Mouse (Mus musculus): ENCODE data around the gene Copb1. TPM values are rescaled to one million over a fixed set of nuclear protein-coding genes. Genes with fewer than 3 reads are reported as not detected.

The Copb1 gene
- polyA plus RNA-seq, 1 experiment, result 37.4 TPM

GRCm38 (mm10) chr7:114193284-114194067 is 61.0 kb downstream of the Copb1 start:
- TF ChIP-seq POLR2A (IDR thresholded peaks at IDR 0.05; ENCODE audit: low read depth, low read length) (no peak), CTCF (conservative IDR thresholded peaks at IDR 0.05; ENCODE audit: insufficient read depth, insufficient read length, low read depth, low read length) (no peak)
- Histone ChIP-seq H3K27ac (ENCODE audit: insufficient read depth, low read depth, low read length) (no peak overlapping the region), H3K4me1 (ENCODE audit: control insufficient read depth, insufficient read depth, low read length) (no peaks in the 10 kb centered on the region), H3K27me3 (replicated peaks; ENCODE audit: control insufficient read depth, insufficient read depth, low read length) (no peaks in the 10 kb centered on the region), H3K4me3 (ENCODE audit: insufficient read depth, low read depth, low read length) (no peak overlapping the region), H3K36me3 (ENCODE audit: control insufficient read depth, insufficient read depth, low read length) (no peaks in the 10 kb centered on the region)
- DNase-seq, result no peak
- 89% methylated on average over 6 of the region's 6 CpGs for WGBS

GRCm38 (mm10) chr7:114192581-114192980 is 61.9 kb downstream of the Copb1 start:
- no peaks in the 10 kb centered on the region for H3K36me3 ChIP-seq (ENCODE audit: control insufficient read depth, insufficient read depth, low read length)
- no peak overlapping the region for H3K27ac ChIP-seq (ENCODE audit: insufficient read depth, low read depth, low read length)
- no peaks in the 10 kb centered on the region for H3K4me1 ChIP-seq (ENCODE audit: control insufficient read depth, insufficient read depth, low read length)
- H3K27me3 ChIP-seq (replicated peaks; ENCODE audit: control insufficient read depth, insufficient read depth, low read length), result no peaks in the 10 kb centered on the region
- no peak for TF ChIP-seq POLR2A (IDR thresholded peaks at IDR 0.05; ENCODE audit: low read depth, low read length)
- no peak for TF ChIP-seq CTCF (conservative IDR thresholded peaks at IDR 0.05; ENCODE audit: insufficient read depth, insufficient read length, low read depth, low read length)
- 55% methylated on average over 3 of the region's 3 CpGs for WGBS
- no peak overlapping the region for H3K4me3 ChIP-seq (ENCODE audit: insufficient read depth, low read depth, low read length)
- DNase-seq, result no peak

GRCm38 (mm10) chr7:114183416-114183815 is 71.1 kb downstream of the Copb1 start:
- Histone ChIP-seq H3K4me1 (ENCODE audit: control insufficient read depth, insufficient read depth, low read length) (no peaks in the 10 kb centered on the region), H3K27me3 (replicated peaks; ENCODE audit: control insufficient read depth, insufficient read depth, low read length) (no peaks in the 10 kb centered on the region), H3K27ac (ENCODE audit: insufficient read depth, low read depth, low read length) (0 out of 2 replicates have a peak overlapping the region, but pooled peaks have one; percentile 20), H3K4me3 (ENCODE audit: insufficient read depth, low read depth, low read length) (no peak overlapping the region), H3K36me3 (ENCODE audit: control insufficient read depth, insufficient read depth, low read length) (no peaks in the 10 kb centered on the region)
- no peak for TF ChIP-seq POLR2A (IDR thresholded peaks at IDR 0.05; ENCODE audit: low read depth, low read length)
- TF ChIP-seq CTCF (conservative IDR thresholded peaks at IDR 0.05; ENCODE audit: insufficient read depth, insufficient read length, low read depth, low read length), result no peak
- DNase-seq, result peak; percentile 47
- 66% methylated on average over 6 of the region's 6 CpGs for WGBS

GRCm38 (mm10) chr7:114182708-114183107 is 71.8 kb downstream of the Copb1 start:
- TF ChIP-seq POLR2A (IDR thresholded peaks at IDR 0.05; ENCODE audit: low read depth, low read length) (no peak), CTCF (conservative IDR thresholded peaks at IDR 0.05; ENCODE audit: insufficient read depth, insufficient read length, low read depth, low read length) (no peak)
- no peak for DNase-seq
- Histone ChIP-seq H3K4me1 (ENCODE audit: control insufficient read depth, insufficient read depth, low read length) (no peaks in the 10 kb centered on the region), H3K27ac (ENCODE audit: insufficient read depth, low read depth, low read length) (no peak overlapping the region), H3K4me3 (ENCODE audit: insufficient read depth, low read depth, low read length) (no peak overlapping the region), H3K27me3 (replicated peaks; ENCODE audit: control insufficient read depth, insufficient read depth, low read length) (no peaks in the 10 kb centered on the region), H3K36me3 (ENCODE audit: control insufficient read depth, insufficient read depth, low read length) (no peaks in the 10 kb centered on the region)
- 93% methylated on average over 3 of the region's 3 CpGs for WGBS

GRCm38 (mm10) chr7:114181391-114181790 is 73.1 kb downstream of the Copb1 start:
- no peaks in the 10 kb centered on the region for H3K36me3 ChIP-seq (ENCODE audit: control insufficient read depth, insufficient read depth, low read length)
- no peaks in the 10 kb centered on the region for H3K27me3 ChIP-seq (replicated peaks; ENCODE audit: control insufficient read depth, insufficient read depth, low read length)
- peak; percentile 89 for DNase-seq
- WGBS, result 15% methylated on average over 5 of the region's 5 CpGs
- no peak overlapping the region for H3K4me3 ChIP-seq (ENCODE audit: insufficient read depth, low read depth, low read length)
- TF ChIP-seq CTCF (conservative IDR thresholded peaks at IDR 0.05; ENCODE audit: insufficient read depth, insufficient read length, low read depth, low read length) (no peak), POLR2A (IDR thresholded peaks at IDR 0.05; ENCODE audit: low read depth, low read length) (no peak)
- H3K27ac ChIP-seq (ENCODE audit: insufficient read depth, low read depth, low read length), result peak overlapping the region; percentile 40; the same call in 1 of the 2 replicates
- H3K4me1 ChIP-seq (ENCODE audit: control insufficient read depth, insufficient read depth, low read length), result no peaks in the 10 kb centered on the region

GRCm38 (mm10) chr7:114176588-114176987 is 77.9 kb downstream of the Copb1 start:
- Histone ChIP-seq H3K27me3 (replicated peaks; ENCODE audit: control insufficient read depth, insufficient read depth, low read length) (no peaks in the 10 kb centered on the region), H3K27ac (ENCODE audit: insufficient read depth, low read depth, low read length) (no peak overlapping the region), H3K4me1 (ENCODE audit: control insufficient read depth, insufficient read depth, low read length) (no peaks in the 10 kb centered on the region), H3K36me3 (ENCODE audit: control insufficient read depth, insufficient read depth, low read length) (no peaks in the 10 kb centered on the region), H3K4me3 (ENCODE audit: insufficient read depth, low read depth, low read length) (no peak overlapping the region)
- TF ChIP-seq CTCF (conservative IDR thresholded peaks at IDR 0.05; ENCODE audit: insufficient read depth, insufficient read length, low read depth, low read length) (no peak), POLR2A (IDR thresholded peaks at IDR 0.05; ENCODE audit: low read depth, low read length) (no peak)
- no peak for DNase-seq
- 87% methylated on average over 2 of the region's 2 CpGs for WGBS

- no peak overlapping the region for H3K27ac ChIP-seq (ENCODE audit: insufficient read depth, low read depth, low read length)
- no peaks in the 10 kb centered on the region for H3K36me3 ChIP-seq (ENCODE audit: control insufficient read depth, insufficient read depth, low read length)
- no peaks in the 10 kb centered on the region for H3K27me3 ChIP-seq (replicated peaks; ENCODE audit: control insufficient read depth, insufficient read depth, low read length)
- H3K4me1 ChIP-seq (ENCODE audit: control insufficient read depth, insufficient read depth, low read length), result 0 out of 2 replicates have a peak, but pooled peaks cover 6% of the 10 kb centered on the region
- no peak overlapping the region for H3K4me3 ChIP-seq (ENCODE audit: insufficient read depth, low read depth, low read length)
- 56% methylated on average over 8 of the region's 8 CpGs for WGBS
- DNase-seq, result peak; percentile 38
- TF ChIP-seq CTCF (conservative IDR thresholded peaks at IDR 0.05; ENCODE audit: insufficient read depth, insufficient read length, low read depth, low read length) (no peak), POLR2A (IDR thresholded peaks at IDR 0.05; ENCODE audit: low read depth, low read length) (no peak)
Measured at GRCm38 (mm10) chr7:114171354-114172097, 83.0 kb downstream of the Copb1 start.
